Comparison of ENCODE assay signal across 19 mouse cellular contexts in genomic region chr15:6997871-6998270, GRCm38 (mm10).
"Had no signal": no experiment of that assay in that cellular context is flagged by ENCODE, and none has a peak within 500 bp of the region (broad histone marks: within the 10 kb centered on the region; RNA-seq: fewer than 3 reads in every experiment).

No protein-coding gene starts in this region.

- H3K4me3 ChIP-seq: midbrain, embryonic 10.5 days; midbrain, embryonic 12.5 days; myocyte; neural tube, embryonic 13.5 days; neural tube, embryonic 15.5 days had no signal

- ATAC-seq: midbrain, embryonic 16.5 days had no signal

- DNase-seq: lung, adult 18-20 months; lung, embryonic 14.5 days; lung, postnatal 10 days; lung, postnatal 4 days; midbrain, embryonic 14.5 days; retina, postnatal 1 day; right cerebral cortex, adult 18-20 months; right cerebral cortex, postnatal 25 days; right cerebral cortex, postnatal 4 days; spleen, adult 18-20 months; thymus, adult 2 months; thymus, postnatal 25 days; thymus, postnatal 4 days had no signal

- H3K27ac ChIP-seq: midbrain, embryonic 10.5 days; midbrain, embryonic 12.5 days; neural tube, embryonic 13.5 days; neural tube, embryonic 15.5 days had no signal
